Mouse (Mus musculus): ENCODE data around the gene Mpp6.

DNA sequence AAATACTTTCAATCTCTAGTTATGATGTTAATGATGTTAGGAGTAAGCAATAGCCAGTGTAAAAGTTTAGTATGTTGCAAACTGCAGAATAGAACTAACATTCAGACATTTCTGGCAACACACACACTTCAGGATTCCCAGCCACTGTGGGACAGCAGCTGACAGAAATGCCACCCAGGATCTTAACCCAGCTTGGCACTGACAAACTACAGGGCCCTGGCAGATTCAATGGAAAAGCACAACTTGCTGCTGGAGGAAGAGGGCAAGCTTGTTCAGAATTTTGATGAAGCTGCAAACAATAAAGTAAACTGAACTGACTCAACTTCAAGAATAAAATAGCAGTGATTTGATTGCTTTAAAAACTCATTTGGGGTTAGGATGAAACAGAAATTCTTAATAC is 59.7 kb downstream of the Mpp6 start:
- TF ChIP-seq CTCF (IDR thresholded peaks at IDR 0.05; ENCODE audit: insufficient read depth, low read depth, low read length), result no peak
- TF ChIP-seq POLR2A (IDR thresholded peaks at IDR 0.05; ENCODE audit: insufficient read depth, low read depth, low read length), result no peak
